Mouse (Mus musculus): ENCODE data around the gene Camsap3. TPM values are rescaled to one million over a fixed set of nuclear protein-coding genes. Genes with fewer than 3 reads are reported as not detected.
"Not testable (repeated sequence)": the region's sequence is repeated elsewhere in the genome, so short reads cannot be mapped to it uniquely, and the experiment has no call there.

Camsap3 gene
- total RNA-seq (2021) = 1 to 10 TPM; 1.1 to 1.9 TPM

DNA sequence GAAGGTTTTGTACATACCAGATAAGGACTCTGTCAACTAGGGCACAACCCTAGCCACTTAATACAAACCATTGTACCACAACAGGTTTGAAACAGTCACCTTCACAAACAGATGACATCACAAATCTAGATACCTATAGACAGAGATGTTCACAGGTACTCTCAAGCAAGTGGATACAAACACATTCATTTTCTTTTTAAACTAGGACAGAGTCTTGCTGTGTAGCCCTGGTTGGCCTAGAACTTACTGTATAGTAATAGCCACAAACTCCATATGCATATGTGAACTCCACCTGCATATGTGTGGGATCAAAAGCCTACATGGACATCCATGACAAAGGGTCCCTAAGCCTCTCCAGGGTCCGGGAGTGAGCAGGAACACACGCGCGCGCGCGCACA is at the start of gene Camsap3:
Gene Camsap3 (plus strand): TSS at position 301 of the 398 bp plus-strand sequence.
- DNase-seq = no peak

DNA sequence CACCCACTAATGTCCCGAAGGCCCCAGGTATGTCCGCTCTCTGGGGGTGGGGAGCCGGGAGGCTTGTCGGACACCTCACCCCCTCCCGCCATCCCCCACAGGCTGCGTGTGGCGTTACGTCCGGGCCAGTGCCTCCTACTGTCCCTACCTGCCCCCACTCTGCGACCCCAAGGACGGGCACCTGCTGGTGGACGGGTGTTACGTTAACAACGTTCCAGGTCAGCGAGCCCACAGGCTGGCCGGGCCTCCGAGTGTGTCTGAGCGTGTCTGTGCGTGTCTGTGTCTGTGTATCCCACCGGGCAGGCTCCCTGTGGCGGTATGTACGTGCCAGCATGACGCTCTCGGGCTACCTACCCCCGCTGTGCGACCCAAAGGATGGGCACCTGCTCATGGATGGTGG is 49.4 kb upstream of the Camsap3 start:
- intact Hi-C loops (cut with DNase I) = no loop called here
- DNase-seq = no peak

More for the DNA sequence above, at the start of gene Camsap3:
- intact Hi-C loops (cut with DNase I) = no loop called here

DNA sequence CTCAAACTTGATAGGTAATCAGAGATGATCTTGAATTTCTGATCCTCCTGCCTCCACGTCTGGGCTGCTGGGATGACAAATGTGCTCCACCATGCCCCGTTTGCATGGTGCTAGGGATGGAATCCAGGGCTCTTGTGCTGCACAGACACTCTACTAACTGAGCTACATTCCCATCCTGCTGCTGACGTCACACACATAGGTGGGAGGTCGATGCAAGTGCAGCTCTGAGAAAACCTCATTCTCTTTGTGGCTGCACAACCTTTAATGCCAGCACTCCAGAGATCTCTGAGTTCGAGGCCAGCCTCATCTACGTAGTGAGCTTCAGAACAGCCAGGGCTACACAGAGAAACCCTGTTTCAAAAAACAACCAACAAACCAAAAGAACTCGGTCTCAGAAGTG is 47.9 kb upstream of the Camsap3 start:
- no peak for DNase-seq
- intact Hi-C loops (cut with DNase I) = no loop called here

DNA sequence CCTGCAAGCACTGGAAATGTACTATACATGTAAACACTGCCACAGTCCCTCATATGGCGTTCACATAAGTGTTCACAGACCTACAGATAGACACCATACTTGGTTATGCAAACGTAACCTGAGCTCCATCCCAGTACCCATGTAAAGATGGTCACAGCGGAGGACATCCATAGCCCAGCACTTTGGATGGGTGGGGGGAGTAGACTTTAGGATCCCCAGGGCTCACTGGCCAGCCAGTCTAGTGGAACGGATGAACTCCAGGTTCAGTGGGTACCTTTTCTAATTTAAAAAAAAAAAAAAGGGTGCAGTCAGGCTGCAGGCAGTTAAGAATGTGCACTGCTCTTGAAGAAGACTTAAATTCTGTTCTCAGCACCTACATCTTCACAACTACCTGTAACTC is 47.0 kb upstream of the Camsap3 start:
- DNase-seq = no peak
- intact Hi-C loops (cut with DNase I) = no loop called here

DNA sequence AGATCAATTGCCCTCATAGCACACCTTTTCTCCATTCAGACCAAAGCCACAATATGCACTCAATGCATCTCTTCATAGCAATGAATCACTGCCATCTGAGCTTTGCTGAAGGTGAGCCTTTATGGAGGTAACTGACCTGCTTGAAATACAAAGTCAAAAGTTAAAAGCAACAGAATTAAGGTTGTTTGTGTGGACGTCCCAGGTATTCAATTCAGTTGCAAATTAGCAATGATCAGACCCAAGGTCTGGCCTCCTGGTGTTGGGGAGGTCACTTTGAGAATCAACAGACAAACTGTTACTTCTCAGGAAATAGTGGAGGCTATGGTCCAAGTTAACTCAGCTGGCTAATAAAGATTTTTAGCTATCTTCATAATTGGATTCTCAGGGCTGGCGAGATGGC is 40.6 kb upstream of the Camsap3 start:
- intact Hi-C loops (cut with DNase I) = no loop called here
- DNase-seq = no peak

DNA sequence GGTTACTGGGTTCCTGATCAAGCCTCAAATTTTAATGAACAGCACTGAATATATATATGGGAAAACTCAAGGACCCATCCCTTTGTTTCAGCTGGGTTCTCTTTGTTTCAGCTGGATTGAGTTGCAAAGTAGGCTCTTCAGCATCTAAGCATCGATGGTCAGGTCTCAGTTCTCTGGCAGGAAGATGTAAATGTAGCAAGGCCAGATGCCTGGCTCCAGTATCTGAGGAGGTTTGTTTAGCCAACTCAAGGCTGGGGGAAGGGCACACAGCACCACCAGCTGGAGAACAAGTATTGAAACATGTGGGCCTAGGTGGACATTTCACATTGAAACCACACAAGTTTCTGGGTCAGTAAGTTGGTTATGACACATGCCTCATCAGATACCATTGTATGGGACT is 34.9 kb upstream of the Camsap3 start:
- intact Hi-C loops (cut with DNase I) = no loop called here
- no peak for DNase-seq

DNA sequence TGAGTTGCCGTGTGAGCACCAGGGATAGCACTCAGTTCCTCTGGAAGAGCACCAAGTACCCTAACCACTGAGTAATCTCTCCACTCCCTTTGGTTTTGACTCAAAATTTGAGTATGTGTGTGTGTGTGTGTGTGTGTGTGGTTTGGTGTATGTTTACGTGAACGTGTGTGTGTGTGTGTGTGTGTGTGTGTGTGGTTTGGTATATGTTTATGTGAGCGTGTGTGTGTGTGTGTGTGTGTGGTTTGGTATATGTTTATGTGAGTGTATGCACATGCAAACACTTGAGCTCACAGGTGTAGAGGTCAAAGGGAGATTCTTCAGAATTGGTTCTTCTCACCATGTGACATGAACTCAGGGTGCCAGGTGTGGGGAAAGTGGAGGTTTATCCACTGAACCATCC is 31.0 kb upstream of the Camsap3 start:
- DNase-seq = no peak
- intact Hi-C loops (cut with DNase I) = no loop called here

DNA sequence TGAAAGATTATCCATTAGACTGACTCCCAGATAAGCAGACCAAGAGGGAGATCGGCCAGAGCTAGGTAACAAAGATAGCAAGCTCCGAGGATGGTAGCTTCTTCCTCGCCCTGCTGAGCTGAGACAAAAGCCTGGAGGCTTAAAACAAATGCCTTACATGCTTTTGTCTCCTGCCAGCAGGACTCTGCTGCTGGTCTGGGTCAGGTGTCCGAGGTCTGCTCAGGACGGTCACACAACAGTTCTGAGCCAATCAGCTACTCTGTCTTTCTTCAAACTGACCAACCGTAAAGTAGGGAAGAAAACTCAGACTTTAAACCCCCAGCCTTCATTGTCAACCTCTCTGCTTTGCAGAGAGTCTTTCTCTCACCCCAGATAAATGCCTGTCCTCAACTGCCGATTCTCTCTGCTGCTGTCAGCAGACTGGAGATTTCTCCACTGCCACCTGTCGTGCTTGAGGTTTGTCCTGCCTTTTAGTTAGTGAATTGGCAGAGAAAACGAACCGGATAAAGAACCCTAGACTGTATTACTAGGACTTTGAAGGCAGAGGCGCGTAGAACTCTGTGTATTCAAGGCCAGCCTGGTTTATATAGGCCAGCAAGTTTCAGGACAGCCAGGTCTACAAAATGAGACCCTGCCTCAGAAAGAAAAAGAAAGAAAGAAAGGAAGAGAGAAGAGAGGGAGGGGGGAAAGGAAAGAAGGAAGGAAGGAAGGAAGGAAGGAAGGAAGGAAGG is 19.3 kb upstream of the Camsap3 start, which contains the start of gene C330021F23Rik:
Gene C330021F23Rik (plus strand): TSS at position 350 of the 731 bp plus-strand sequence.
- peak; percentile 15 to 33 for DNase-seq
- intact Hi-C loops (cut with DNase I) = no loop called here

DNA sequence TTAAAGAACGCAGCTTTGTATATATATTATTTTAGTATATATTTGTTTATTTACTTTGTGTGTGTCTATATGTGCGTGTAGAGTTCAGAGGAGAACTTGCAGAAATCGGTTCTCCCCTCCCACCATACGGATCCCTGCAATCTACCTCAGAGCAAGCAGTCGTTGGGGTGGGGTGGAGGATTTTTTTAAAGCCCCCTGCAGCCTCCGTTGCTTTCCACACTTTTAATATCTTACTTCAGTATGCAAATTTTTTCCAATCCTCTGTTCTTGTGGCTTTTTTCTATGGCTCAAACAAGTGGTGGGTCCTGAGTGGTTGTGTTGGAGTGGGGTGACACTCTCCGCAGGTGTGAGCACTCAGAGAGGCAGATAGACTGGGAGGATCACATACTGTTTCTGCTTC is 18.7 kb upstream of the Camsap3 start:
- intact Hi-C loops (cut with DNase I) = no loop called here
- no peak for DNase-seq

DNA sequence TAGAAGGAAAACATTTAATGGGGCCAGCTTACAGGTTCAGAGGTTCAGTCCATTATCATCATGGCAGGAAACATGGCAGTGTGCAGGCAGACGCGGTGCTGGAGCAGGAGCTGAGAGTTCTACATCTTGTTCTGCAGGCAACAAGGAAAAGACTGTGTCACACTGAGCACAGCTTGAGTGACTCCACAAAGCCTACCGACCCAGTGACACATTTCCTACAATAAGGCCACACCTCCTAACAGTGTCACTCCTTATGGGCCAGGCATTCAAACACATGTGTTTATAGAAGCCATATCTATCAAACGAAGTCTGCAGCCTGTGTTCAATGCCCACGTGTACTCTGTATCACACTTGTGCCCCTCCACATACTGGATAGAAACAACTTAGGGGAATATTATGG is 17.3 kb upstream of the Camsap3 start:
- no peak for DNase-seq
- intact Hi-C loops (cut with DNase I) = no loop called here

DNA sequence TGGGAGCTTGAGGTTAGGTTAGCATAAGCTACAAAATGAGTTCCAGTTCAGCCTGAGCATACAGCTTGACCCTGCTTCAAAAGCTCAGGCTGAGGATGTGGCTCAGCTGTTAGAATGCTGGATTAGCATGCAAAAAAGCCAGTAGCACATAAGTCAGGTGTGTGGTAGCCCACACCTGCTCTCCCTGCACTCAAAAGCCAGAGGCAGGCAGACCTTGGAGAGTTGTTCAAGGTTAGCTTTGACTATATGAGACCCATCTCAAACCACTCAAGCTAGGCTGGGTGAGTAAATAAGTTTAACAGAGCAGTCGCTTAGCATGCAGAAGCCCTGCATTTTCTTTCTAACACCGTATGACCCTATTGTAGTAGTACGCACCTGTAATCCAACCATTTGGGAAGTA is 12.5 kb upstream of the Camsap3 start:
- DNase-seq = no peak
- intact Hi-C loops (cut with DNase I) = no loop called here

DNA sequence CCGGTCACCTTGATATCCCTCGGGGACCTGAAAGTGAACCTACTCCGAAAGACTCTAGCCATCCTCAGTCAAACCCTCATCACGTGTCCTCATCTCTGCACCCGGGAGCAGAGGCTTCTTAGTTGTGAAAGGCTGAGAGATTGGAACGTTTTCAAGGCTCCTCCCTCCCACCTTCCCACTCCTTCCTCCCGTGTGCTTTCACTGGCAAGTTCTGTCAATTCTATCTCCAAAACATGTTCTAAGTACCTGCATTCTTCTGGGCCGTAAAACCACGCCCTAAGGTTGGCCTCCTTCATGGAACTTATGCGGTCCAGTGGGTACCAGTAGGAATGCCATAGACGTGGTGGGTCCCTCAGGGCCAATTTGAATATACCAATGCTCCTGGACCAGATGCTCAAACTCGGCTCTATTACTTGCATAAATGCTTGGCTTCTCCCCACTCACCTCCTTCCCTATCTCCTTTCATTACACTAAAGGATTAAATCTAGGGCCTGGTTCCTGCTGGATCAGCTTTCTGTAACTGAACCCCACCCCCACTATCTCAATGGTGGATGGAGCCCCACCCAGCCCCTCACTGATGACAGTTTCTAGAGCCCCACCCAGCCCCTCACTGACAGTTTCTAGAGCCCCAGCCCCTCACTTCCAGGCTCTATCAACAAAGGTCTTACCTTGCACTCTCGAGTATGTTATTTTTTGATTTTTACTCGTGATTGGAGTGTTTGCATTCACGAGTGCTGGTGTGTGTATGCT is 10.7 kb upstream of the Camsap3 start:
- intact Hi-C loops (cut with DNase I) = no loop called here
- no peak for DNase-seq

DNA sequence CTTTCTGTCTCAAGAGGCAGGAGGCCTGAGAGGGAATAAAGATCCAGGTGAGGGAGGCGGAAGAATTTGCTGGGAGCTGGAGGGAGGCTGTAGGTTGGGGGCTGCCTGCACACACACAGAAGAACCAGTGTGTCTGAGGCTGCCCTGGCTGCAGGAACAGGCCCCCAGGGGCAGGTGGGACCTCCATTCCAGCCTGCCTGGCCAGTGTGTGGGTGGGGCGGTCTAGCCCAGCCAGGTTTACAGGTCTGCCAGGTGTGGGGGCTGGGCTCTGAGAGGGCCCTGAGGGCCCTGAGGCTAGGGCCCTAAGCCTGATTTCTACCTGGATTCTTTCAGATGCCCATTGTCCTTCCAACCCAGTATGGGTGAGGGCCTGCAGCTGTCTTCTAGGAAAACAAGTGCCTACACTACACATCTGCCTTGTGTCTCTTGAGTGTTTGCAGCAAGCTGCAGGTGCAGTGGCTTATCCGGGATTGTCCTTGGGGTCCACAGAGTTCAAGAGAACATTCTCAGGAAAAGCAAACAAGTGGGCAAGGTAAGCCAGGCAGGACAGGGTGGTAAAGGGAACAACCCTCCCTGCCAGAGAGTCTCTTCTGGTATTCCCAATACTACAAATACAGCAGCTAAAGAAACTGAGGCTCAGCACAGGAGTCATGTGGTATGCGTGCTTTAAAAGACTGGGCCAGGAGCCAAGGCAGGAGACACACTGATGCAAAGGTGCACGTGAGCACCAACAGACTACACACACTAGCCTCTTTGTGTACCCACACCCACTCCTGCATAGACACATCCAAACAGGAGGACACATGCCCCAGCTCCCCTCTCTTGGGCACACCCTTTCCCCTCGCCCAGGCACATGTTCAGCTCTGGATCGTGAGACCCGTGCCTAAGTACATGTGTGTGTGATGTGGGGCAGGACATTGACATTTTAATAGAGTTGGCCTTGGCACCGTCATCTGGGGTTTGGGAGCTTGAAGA is 7.4 kb upstream of the Camsap3 start:
- intact Hi-C loops (cut with DNase I) = no loop called here

DNA sequence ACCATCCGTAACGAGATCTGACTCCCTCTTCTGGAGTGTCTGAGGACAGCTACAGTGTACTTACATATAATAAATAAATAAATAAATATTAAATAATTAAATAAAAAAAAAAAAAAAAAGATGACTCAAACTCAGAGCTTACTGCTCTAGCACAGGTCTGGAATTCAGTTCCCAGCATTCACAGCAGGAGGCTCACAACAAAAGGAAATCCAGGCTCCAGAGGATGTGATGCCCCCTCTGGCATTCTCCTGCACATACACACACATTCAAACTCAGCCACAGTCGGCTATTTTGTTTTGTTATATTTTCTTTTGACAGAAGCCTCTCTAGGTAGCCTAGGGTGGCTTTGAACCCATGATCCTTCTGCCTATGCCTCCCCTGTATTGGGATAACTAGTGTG is 5.1 kb upstream of the Camsap3 start:
- intact Hi-C loops (cut with DNase I); DNase-seq: not testable (repeated sequence)

More for the DNA sequence above, 7.4 kb upstream of the Camsap3 start:
- no peak for DNase-seq

DNA sequence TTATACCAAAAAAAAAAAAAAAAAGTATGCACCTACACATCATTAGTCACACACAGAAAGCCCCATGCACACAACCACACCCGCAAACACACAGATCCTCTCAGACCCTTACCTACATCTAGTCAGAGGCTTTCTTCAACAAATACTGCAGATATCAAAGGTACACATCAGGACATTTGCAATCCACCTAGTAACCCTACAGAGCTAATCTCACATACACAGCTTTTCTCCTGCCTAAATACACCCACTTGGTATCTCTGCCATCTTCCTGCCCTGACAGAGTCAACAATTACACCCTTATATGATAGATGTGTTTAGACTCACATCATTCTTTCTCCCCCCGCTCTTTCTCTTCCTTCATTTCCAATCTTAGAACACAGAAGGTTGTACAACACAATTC is 641 bp upstream of the Camsap3 start:
- intact Hi-C loops (cut with DNase I) = no loop called here
- DNase-seq = no peak

DNA sequence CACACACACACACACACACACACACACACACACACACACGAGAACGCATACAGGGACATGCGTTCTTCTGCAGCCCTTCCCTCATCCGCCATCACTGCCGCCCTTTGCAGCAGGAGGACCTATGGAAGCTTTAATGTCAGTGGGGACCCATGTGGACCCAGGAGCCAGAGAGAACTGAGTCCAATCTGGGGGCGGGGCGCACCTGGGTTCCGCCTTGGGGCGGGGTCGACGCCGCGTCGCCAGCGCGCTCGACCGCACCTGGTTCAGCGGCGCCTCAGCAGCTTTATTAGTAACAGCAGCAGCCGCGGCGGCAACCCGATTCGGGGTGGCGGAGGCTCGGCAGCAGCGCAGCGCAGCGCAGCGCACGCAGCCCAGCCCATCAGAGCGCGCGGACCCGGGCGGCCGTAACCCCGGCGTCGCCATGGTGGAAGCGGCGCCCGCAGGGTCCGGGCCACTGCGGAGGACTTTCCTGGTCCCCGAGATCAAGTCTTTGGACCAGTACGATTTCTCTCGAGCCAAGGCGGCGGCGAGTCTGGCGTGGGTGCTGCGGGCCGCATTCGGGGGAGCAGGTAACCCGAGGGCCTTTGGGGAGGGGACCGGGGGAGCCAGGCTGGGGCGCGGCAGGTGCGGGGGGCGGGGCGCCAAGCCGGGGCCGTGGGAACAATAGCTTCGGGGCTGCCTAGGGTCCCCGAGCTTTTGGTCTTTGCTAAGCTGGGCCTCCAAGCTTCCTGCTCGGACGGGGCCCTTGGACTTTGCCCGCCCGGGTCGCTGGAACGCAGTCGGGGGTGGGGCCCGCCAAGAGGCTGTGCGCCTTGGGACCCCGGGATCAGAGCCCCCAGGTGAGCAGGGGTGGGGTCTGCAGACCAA is 531 bp downstream of the Camsap3 start:
- DNase-seq = peak; percentile 30 to 31
- intact Hi-C loops (cut with DNase I) = no loop called here

DNA sequence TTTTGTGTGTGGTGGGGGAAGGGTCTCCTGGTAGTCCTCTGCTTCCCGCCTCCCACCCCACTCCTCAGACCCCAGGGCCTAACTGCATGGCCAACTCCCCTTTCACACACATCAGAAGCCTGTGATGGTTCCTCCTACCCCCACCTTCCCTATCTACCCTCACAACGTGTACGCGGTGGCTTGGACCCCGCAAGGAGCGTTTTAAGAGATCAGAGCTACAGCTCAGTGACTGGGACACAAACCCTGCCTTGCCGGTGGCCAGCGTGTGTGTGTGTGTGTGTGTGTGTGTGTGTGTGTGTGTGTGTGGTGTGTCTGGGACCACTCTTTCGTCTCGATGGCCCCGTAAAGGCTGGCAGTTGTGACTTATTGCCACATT is 1.2 kb downstream of the Camsap3 start:
- DNase-seq = no peak
- intact Hi-C loops (cut with DNase I) = no loop called here

DNA sequence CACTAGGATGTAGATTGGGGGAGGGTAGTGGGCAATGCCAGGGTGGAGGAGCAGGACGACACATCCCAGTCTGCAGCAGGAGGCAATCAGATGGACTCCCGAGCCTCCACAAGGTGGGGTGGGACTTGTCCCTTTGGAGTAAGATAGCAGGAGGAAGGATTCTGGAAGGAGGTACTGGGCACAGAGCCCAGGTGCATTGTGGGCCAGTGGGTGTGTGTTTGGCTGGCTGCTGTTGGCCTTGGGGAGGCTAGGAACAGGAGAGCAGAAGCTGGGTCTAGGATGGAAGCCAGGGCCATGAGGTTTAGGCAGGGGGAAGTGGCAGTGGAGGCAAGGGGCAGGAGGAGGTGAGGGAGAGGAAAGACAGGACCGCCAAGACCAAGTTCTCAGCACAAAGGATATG is 6.4 kb downstream of the Camsap3 start:
- DNase-seq = no peak
- intact Hi-C loops (cut with DNase I) = no loop called here

DNA sequence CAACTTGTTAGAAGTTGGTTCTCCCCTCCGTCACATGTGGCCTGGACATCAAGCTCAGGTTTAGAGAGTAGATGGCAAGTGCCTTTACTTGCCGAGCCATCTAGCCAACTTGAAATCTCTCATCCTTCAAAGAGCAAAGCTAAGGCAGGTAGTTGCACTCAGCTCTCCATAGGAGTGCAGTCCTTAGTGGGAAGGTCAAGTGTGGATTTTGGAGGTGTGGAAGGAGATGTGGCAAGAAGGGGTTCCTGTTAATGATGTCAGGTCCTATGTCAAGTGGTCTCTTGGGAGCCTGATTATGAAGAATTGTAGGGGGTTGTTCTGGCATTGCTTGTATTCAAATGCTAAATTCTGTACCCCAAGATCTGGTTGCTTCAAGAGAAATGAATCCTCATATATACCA is 7.4 kb downstream of the Camsap3 start:
- DNase-seq = no peak
- intact Hi-C loops (cut with DNase I) = no loop called here

DNA sequence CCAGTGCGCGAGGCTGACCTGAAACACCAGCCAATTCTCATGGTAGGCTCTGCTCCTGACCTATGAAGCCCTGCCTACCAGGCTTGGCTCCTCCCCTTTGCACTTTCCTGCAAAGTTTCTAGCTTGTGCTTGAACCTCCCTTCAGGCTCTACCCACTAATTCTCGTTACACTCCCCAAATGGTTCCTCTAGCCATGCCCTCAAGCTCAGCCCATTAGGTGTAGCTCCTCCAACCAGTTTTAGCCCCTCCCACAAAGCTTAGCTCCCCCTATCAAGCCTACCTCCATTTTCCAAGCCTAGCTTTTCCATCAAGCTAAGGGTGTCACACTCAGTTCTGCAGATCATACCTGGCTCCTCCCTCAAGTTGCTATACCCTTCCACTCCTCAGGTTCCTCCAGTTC is 11.0 kb downstream of the Camsap3 start:
- DNase-seq = no peak
- intact Hi-C loops (cut with DNase I) = no loop called here
